Mouse (Mus musculus): Measurements from ENCODE around the gene Zbp1.

GRCm38 (mm10) chr2:173256552-173256949 is 37.8 kb upstream of the Zbp1 start:
- TF ChIP-seq POLR2A (IDR thresholded peaks at IDR 0.05; ENCODE audit: borderline replicate concordance, control insufficient read depth, low read depth, low read length): no peak
- no peak for TF ChIP-seq CTCF (IDR thresholded peaks at IDR 0.05; ENCODE audit: control insufficient read depth, insufficient read depth, low read length)

All from bone marrow, adult 2 months (tissue).